Mouse (Mus musculus) heart, embryonic 11.5 days (tissue): ENCODE measurements at regions not wholly inside any gene's neighbourhood (a gene's known extent, or its start where the extent isn't known, plus 50 kb on each side); places are given as distances from the start of the nearest gene placed in this dataset.

Experiments
- ATAC-seq: fragments of 200-750 bp; cut with Nextera tagmentation; replicated peaks from 2 replicates; pipeline ENCODE4 v1.8.0; 2017; ENCODE audit warnings: moderate library complexity; ENCODE audit not compliant: insufficient number of reproducible peaks, low FRiP score, low TSS enrichment
- H3K27ac ChIP-seq: fragments of 300-500 bp; sonication (generic); 2 replicates; pipeline ENCODE4 v1.5.1; 2014; ENCODE audit warnings: mild to moderate bottlenecking, low read depth, low read length
- H3K27me3 ChIP-seq: fragments of 300-500 bp; sonication (generic); 2 replicates; pipeline ENCODE4 v1.6.1; 2014; ENCODE audit warnings: mild to moderate bottlenecking, low read length, mixed read lengths; ENCODE audit not compliant: control insufficient read depth, insufficient read depth
- H3K36me3 ChIP-seq: fragments of 300-500 bp; sonication (generic); 2 replicates; pipeline ENCODE4 v1.6.1; 2014; ENCODE audit warnings: mild to moderate bottlenecking, low read length, moderate library complexity, mixed read lengths; ENCODE audit not compliant: control insufficient read depth, insufficient read depth
- H3K4me1 ChIP-seq: fragments of 300-500 bp; sonication (generic); 2 replicates; pipeline ENCODE4 v1.6.1; 2014; ENCODE audit warnings: low read length; ENCODE audit not compliant: control insufficient read depth, insufficient read depth
- H3K4me2 ChIP-seq: fragments of 300-500 bp; sonication (generic); 2 replicates; pipeline ENCODE4 v1.6.1; 2014; ENCODE audit warnings: mild to moderate bottlenecking, moderate library complexity
- H3K4me3 ChIP-seq: fragments of 300-500 bp; sonication (generic); 2 replicates; pipeline ENCODE4 v1.5.1; 2014; ENCODE audit warnings: low read depth, low read length
- H3K9ac ChIP-seq: fragments of 300-500 bp; sonication (generic); 2 replicates; pipeline ENCODE4 v1.6.1; 2014; ENCODE audit warnings: mild to moderate bottlenecking, low read depth, low read length, moderate library complexity
- H3K9me3 ChIP-seq: fragments of 300-500 bp; sonication (generic); replicated peaks from 2 replicates; pipeline ENCODE4 v1.6.1; 2016; ENCODE audit warnings: low read length; ENCODE audit not compliant: control insufficient read depth
- WGBS: fragments of 180-500 bp; shearing (Covaris S2); extraction: QIAGEN DNeasy Blood & Tissue Kit; methylation state at CpG from one replicate; pipeline ENCODE4 v1.1.7; 2014; ENCODE audit not compliant: insufficient replicate concordance; 5-methylcytosine and 5-hydroxymethylcytosine counted together

DNA sequence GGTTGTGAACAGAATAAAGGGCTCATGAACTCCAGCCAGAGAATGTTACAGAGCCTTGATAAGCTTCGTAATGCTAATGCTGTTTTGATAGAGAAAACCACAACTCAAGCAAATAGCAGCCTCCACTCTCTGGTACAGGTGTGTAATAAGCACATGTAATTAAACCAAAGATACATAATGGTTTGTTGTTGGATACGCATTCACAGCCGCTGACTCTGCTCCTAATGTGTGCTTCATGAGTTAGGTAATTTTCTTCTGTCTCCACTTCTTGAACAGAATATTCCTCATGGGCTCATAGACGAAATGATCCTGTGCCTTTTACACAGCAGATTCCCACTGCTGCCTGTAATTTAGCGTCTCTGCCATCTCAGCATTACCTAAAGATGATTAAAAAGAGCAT, 186.8 kb upstream of the Sp4 start:
- H3K27ac ChIP-seq = no peak overlapping the region
- no peaks in the 10 kb centered on the region for H3K4me1 ChIP-seq
- ATAC-seq = no peak
- WGBS = 82% methylated on average over 5 of the region's 5 CpGs
- no peaks in the 10 kb centered on the region for H3K9me3 ChIP-seq
- H3K27me3 ChIP-seq = no peaks in the 10 kb centered on the region
- H3K36me3 ChIP-seq = no peaks in the 10 kb centered on the region
- H3K9ac ChIP-seq = no peak overlapping the region
- H3K4me3 ChIP-seq = no peak overlapping the region
- H3K4me2 ChIP-seq = no peak overlapping the region

DNA sequence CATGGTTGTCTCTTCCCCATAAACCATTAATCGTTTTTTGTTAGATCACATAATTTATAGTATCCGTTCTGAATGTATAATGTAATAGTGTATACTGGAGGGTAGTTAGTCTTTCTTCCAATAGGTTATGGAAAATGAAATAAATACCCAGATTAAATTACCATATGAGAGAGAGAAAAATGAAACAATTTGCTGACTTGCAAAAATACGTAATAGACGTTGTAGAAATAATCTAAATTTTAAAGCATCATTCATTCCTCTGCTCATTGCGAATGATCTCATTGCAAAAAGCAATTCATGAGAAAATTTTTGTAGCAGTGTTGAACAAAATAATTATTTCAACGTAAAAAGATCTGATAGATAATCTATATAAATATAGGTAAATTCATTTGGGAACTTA, 185.2 kb upstream of the Sp4 start:
- H3K9ac ChIP-seq = no peak overlapping the region
- 85% methylated on average over 6 of the region's 6 CpGs for WGBS
- no peak overlapping the region for H3K4me2 ChIP-seq
- no peaks in the 10 kb centered on the region for H3K4me1 ChIP-seq
- no peak overlapping the region for H3K27ac ChIP-seq
- H3K4me3 ChIP-seq = no peak overlapping the region
- no peak for ATAC-seq
- no peaks in the 10 kb centered on the region for H3K9me3 ChIP-seq
- no peaks in the 10 kb centered on the region for H3K27me3 ChIP-seq
- no peaks in the 10 kb centered on the region for H3K36me3 ChIP-seq

DNA sequence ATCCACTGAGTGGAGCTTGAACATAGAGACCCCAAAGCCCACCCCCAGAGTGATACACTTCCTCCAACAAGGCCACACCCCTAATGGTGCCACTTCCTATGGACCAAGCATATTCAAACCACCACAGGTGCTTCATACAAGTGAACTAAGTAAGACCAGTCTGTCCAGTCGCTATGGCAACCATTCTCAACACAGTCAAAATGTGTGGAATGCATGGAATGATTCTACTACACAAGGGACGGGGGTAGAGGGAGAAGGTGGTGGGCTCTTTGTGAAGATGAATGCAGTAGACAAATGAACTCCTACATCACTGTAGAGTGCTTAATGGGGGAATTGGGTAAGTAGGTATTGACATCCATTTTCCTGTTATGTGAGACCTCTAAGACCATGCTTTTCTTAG, 180.1 kb upstream of the Sp4 start:
- no peak for ATAC-seq
- no peak overlapping the region for H3K4me2 ChIP-seq
- H3K9ac ChIP-seq = no peak overlapping the region
- H3K4me1 ChIP-seq = no peaks in the 10 kb centered on the region
- no peak overlapping the region for H3K27ac ChIP-seq
- H3K36me3 ChIP-seq = no peaks in the 10 kb centered on the region
- no peak overlapping the region for H3K4me3 ChIP-seq
- H3K27me3 ChIP-seq = no peaks in the 10 kb centered on the region
- WGBS = 61% methylated on average over 2 of the region's 2 CpGs
- no peaks in the 10 kb centered on the region for H3K9me3 ChIP-seq

- H3K27me3 ChIP-seq = no peaks in the 10 kb centered on the region
- H3K36me3 ChIP-seq = no peaks in the 10 kb centered on the region
- no peak for ATAC-seq
- H3K9ac ChIP-seq = no peak overlapping the region
- H3K4me1 ChIP-seq = no peaks in the 10 kb centered on the region
- H3K9me3 ChIP-seq = no peaks in the 10 kb centered on the region
- no peak overlapping the region for H3K4me3 ChIP-seq
- WGBS = 79% methylated on average over 3 of the region's 3 CpGs
- H3K27ac ChIP-seq = no peak overlapping the region
- no peak overlapping the region for H3K4me2 ChIP-seq
These were observed 173.5 kb upstream of the Sp4 start for GRCm38 (mm10) chr12:118474732-118475131.

DNA sequence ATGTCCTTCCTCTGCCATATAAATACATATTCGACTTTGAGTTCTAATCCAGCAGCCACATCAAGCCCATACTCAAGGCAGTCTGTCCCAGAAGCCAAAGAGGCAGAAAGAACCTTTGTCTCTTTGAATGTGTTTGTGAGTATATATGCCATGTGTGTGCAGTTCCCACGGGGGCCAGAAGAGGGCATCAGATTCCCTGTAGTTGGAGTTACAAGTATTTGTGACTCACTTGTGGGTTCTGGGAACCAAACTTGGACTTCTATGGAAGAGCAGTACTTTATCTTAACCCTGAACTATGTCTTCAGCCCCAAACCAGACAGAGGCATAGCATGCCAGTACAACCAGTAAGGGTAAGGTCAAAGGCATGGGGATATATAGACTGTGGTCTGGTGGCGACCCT, 165.6 kb upstream of the Sp4 start:
- ATAC-seq = no peak
- no peaks in the 10 kb centered on the region for H3K4me1 ChIP-seq
- no peaks in the 10 kb centered on the region for H3K27me3 ChIP-seq
- WGBS = 67% methylated on average over 3 of the region's 3 CpGs
- no peak overlapping the region for H3K9ac ChIP-seq
- no peak overlapping the region for H3K4me3 ChIP-seq
- no peaks in the 10 kb centered on the region for H3K9me3 ChIP-seq
- no peak overlapping the region for H3K4me2 ChIP-seq
- H3K27ac ChIP-seq = no peak overlapping the region
- H3K36me3 ChIP-seq = no peaks in the 10 kb centered on the region

GRCm38 (mm10) chr12:118457493-118458408, 156.5 kb upstream of the Sp4 start:
- no peaks in the 10 kb centered on the region for H3K36me3 ChIP-seq
- ATAC-seq = 0 out of 2 replicates have a peak, but pooled peaks have one; percentile 55
- H3K9me3 ChIP-seq = no peaks in the 10 kb centered on the region
- WGBS = 11% methylated on average over 36 of the region's 36 CpGs
- no peaks in the 10 kb centered on the region for H3K4me1 ChIP-seq
- H3K27ac ChIP-seq = no peak overlapping the region
- H3K4me3 ChIP-seq = no peak overlapping the region; the same call in 1 of the 2 replicates
- peak overlapping the region; percentile 40 for H3K4me2 ChIP-seq
- peaks cover 8% of the 10 kb centered on the region for H3K27me3 ChIP-seq
- H3K9ac ChIP-seq = no peak overlapping the region

- ATAC-seq = no peak
- H3K4me2 ChIP-seq = no peak overlapping the region
- peaks cover 8% of the 10 kb centered on the region for H3K27me3 ChIP-seq
- no peaks in the 10 kb centered on the region for H3K4me1 ChIP-seq
- no peak overlapping the region for H3K4me3 ChIP-seq
- no peaks in the 10 kb centered on the region for H3K36me3 ChIP-seq
- no peak overlapping the region for H3K9ac ChIP-seq
- H3K9me3 ChIP-seq = no peaks in the 10 kb centered on the region
- WGBS = 29% methylated on average over 1 of the region's 1 CpGs
- H3K27ac ChIP-seq = no peak overlapping the region
These were observed 154.4 kb upstream of the Sp4 start for GRCm38 (mm10) chr12:118455609-118456008.

GRCm38 (mm10) chr12:118439626-118440025, 138.4 kb upstream of the Sp4 start:
- H3K4me3 ChIP-seq = no peak overlapping the region
- H3K9me3 ChIP-seq = no peaks in the 10 kb centered on the region
- H3K27ac ChIP-seq = no peak overlapping the region
- WGBS = 57% methylated on average over 3 of the region's 3 CpGs
- H3K36me3 ChIP-seq = no peaks in the 10 kb centered on the region
- H3K27me3 ChIP-seq = no peaks in the 10 kb centered on the region; the same call in 1 of the 2 replicates
- no peak for ATAC-seq
- H3K4me2 ChIP-seq = no peak overlapping the region
- H3K4me1 ChIP-seq = no peaks in the 10 kb centered on the region
- H3K9ac ChIP-seq = no peak overlapping the region

DNA sequence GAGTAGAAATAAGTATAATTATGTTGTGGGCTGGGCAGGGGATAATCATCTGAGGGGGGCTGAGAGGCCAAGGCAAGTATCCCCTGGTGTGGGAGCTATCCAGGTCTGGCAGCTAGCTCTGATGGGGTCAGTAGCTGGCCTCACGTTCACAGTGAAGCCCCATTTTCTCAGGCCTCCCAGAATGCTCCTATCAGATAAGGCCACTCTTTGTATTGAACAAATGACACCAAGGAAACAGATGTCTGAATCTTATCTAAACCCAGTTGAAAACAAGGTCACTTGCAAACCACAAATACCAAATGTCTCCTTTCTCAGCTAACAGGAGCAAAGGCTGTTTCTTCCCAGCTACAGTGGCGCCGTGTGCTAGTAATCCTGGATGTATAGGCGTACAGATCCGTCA, 137.6 kb upstream of the Sp4 start:
- no peak for ATAC-seq
- 60% methylated on average over 5 of the region's 5 CpGs for WGBS
- Histone ChIP-seq H3K36me3 (no peaks in the 10 kb centered on the region), H3K4me3 (no peak overlapping the region), H3K4me1 (no peaks in the 10 kb centered on the region), H3K9ac (no peak overlapping the region), H3K27me3 (no peaks in the 10 kb centered on the region; the same call in 1 of the 2 replicates), H3K4me2 (no peak overlapping the region), H3K9me3 (no peaks in the 10 kb centered on the region), H3K27ac (no peak overlapping the region)
